Mouse (Mus musculus) 416B (cell line): ENCODE data around the gene Stat1.
A peak's percentile ranks its signal among the peaks of the same experiment; 100 is the strongest.

Experiments used
- DNase-seq: peaks from one replicate; pipeline ENCODE4 v3.0.0; 2011; ENCODE audit warnings: low read depth

The Stat1 gene

DNA sequence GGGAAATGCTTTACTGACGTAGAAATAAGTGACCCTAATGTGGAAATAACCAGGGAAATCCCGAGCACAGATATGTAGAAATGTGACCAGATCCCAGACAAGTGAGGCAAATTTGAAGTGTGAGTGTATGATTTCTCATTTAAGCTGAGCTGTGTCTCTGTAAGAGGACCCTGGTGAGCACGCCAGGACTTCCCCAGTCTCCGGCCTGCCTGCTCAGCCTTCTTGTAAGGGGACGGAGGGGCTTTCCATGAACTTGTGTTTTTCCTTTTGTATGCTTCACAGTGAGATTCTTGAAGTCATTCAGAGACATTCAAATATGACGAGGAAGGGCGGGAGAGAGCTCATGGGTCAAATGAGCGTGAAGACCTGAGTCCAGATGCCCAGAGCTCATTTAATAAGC is 14.0 kb downstream of the Stat1 start:
- DNase-seq, result no peak

DNA sequence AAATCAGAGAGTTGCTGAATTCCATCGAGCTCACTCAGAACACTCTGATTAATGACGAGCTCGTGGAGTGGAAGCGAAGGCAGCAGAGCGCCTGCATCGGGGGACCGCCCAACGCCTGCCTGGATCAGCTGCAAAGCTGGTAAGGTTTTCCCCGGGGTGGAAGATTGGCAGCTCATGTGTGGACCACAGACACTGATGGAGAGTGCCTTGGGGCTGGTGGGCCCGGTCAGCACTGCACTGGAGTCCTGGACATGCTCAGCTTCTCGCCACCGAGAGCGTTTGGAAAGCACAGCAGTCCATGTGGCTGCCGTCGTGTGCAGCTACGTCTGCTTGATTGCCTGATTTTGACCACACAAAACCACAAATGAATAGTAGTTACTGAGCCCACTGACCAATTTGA is 18.1 kb downstream of the Stat1 start:
- no peak for DNase-seq

DNA sequence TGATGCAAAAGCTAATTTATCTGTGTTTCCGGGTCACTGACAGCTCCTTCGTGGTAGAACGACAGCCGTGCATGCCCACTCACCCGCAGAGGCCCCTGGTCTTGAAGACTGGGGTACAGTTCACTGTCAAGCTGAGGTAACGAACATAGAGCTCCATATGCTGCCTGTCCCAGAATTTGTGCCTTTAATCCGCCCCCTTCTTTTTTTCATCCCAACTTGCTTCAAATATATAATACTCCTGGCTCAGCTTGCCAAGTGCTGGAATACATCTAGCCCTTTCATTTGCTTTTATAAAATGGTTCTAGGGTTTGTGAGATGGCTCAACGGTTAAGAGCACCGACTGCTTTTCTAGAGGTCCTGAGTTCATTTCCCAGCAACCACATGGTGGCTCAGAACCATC is 21.3 kb downstream of the Stat1 start:
- no peak for DNase-seq

DNA sequence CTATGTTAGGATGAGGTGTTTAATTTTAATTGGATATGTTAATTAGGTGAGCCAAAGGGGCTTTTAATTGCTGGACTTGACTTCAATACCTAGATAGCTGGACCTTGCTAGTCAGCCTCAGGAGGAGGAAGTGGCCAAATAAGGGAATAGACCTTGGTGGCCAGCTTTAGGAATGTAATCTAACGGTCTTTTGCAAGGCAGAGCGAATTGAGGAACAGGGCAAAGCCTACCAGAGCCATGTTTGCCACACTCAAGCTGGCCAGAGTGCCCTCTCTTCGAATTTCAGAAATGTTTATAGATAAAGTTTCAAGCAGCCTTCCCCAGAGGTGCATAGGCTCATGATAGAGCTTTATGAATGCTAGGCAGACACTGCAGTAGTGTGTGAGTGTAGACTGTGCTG is 22.2 kb downstream of the Stat1 start:
- DNase-seq, result peak; percentile 60

DNA sequence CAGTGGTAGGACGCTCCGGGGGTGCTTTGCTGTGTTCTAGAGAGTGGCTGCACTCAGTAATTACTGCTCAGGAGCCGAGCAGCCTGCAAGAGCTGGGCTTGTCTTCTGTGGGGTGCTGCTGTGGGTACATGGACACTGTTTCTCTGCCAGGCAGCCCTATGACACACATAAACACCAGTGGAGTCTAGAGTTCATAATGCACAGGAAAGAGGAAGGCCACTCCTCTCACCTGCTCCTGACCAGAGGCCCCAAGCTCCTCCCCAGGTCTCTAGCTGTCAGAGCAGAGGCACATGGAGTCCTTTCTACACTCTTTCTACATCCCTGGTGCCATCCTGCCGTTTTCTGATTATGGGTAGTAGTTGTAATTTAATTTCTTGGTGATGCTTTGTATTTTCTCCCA is 22.9 kb downstream of the Stat1 start:
- no peak for DNase-seq

DNA sequence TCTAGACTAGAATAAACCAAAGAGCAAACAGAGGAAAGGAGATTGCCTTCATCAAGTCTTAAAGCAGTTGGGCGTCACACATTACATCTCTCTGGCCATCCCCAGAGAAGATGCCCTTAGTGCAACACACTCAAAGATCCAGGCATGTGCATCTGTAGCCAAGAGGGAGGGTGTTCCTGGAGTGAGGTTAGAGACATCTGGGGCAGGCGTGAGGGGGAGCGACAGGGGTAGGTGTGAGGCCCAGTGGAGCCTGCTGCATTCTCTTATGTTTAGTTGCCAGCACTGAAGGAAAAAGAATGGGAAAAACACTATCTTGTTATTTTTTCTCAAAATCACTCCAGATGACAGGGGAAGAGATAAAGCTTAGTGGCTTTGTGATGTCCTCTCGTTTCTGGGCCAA is 24.0 kb downstream of the Stat1 start:
- DNase-seq, result no peak

DNA sequence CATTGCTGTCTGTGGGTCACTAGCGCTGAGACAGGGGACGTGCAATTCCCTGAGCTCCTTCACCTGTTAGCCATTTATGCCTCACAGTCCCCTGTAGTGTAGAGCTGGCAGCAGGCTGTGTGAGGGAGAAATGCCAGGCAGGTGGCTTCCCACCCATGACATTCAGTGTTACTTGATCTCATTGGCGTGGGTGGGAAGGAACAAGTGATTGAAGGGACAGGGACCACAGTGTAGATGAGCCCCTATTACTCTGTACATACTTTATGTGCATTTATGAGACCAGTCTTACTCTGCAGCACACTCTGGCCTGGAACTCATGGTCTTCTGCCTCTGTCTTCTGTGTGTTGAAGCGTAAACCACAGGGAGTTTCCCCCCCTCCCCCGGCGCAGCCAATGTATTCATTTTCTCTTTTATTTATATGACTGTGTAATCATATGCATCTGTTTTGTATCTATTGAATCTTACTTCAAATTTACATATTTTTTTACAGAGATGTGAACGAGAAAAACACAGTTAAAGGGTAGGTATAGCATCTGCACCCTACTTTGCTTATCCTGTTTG is 24.4 kb downstream of the Stat1 start:
- DNase-seq, result no peak

DNA sequence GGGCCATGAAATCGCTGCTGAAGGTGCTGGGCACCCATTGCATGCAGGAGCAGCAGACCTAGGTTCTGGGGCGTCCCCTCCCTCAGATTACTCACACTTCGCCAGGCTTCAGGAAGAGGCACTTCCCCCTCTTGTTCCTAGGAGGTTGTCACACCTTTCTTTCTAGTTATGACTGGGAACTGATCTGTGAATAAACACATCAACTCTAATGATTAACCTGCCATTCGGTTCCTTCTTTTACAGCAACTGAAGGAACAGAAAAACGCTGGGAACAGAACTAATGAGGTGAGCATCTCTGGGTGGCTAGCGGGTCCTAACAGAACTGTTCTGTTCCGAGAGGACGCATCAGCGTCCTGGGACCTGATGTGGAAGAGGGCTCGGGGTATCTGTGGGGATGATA is 25.7 kb downstream of the Stat1 start:
- no peak for DNase-seq

DNA sequence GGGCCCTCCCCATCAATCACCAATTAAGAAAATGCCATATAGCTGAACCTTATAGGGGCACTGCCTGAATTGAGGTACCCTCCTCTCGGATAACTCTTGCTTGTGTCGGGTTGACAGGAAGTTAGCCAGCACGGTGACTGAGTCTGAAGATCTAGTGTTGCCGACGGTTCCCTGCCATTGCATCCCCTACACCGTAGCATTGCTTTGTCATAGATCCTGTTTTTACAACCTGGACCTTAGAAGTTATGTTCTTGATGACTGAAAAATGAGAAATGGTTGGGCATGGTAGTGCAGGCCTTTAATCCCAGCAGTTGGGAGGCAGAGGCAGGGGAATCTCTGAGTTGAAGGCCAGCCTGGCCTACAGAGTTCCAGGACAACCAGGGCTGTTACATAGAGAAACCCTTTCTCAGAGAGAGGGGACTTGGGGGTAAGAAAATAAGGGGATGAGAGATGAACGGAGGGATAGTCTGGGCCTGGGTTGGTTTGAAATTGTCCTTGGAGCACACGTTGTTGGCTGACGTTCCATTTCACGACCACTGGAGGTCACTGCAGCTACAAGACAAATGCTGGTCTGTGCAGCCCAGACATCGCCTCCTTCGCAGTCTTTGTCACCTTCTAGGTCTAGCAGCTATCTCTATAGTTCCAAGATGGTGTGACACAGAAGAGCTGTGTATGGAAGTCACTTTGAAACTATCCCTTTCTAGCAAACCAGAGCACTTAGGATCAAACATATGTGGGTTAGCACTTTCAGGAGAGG is 27.2 kb downstream of the Stat1 start:
- DNase-seq, result peak; percentile 75

DNA sequence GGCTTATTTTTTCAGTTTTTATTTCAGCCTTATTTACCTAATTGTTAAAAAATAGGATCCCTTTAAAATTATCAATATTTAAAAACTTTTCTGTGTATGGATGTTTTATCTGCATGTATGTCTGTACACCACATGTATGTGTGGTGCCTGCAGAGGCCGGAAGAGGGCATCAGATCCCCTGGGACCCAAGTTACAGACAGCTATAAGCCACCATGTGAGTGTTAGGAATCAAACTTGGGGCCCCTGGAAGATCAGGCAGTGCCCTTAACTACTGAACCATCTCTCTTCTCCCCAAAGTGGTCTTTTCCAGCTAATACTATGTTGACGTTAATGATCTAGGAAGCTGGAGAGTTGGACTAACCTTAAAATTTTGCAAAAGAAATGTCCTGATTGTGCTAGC is 28.2 kb downstream of the Stat1 start:
- no peak for DNase-seq

DNA sequence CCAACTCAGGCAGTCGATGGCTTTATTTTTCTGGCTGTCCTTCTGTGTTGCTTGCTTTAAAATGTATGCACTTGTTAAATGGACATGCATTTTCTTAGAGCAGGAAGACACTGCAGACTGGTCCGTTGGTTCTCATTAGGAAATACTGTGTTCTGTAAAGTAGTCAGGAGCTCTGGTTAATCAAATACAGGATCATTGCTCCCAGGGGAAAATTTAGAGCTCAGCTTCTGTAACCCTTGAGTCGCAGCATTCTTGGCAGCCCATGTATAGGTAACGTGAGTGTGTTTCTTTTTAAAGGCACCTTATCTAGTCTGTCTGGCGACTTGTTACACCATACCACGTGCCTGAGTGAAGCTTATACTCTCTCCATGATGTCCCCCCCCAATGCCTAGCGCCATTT is 28.9 kb downstream of the Stat1 start:
- no peak for DNase-seq

DNA sequence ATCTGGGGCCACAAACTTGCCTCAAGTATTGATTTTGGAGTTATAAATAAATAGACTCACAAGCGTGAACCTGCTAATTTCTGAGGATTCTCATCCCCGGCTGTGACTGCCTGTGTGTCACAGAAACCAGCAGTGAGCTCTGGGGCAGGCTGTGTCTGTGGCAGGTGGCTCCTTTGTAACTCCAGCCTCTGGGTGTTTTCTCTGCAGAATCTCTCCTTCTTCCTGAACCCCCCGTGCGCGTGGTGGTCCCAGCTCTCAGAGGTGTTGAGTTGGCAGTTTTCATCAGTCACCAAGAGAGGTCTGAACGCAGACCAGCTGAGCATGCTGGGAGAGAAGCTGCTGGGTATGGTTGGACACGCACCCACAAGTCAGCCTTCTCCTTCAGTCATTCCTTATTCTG is 29.5 kb downstream of the Stat1 start:
- no peak for DNase-seq

DNA sequence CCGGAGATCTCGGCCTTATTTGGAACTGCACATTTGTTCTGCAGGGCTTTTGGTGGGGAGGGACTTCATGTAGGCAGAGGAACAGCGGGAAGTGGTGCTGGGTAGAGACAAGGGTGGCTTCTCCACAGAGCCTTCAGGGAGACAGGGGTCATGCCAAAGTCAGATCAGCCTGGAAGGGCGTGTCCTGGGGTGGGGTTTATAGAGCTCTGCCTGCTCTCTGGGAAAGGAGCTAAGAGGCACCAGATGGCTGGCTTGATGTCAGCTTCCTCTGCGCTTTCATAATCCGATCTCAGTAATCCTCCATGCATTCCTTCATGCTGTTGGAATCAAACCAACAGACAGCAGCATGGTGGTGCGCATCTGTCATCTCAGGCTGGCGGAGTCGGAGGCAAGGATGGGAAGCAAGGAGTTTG is 30.7 kb downstream of the Stat1 start:
- DNase-seq, result peak; percentile 38

DNA sequence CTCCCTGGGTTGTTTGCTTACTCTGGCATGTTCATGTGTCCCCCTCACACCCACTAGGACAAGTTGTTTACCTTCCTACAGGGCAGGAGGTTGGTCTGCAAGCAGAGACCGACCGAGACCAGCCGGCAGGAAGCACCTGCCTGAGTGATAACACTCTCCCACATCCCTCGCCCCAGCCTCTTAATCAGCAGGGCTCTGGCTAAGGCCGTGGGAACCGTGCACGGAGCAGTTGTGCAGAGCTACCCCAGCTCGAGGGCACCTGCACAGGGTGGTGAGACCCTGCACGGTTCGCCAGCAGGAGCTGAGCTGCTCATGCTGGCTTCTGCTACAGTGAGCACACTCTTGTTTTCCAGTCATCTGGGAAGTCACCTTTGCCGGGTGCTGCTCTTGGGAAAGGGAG is 31.4 kb downstream of the Stat1 start:
- DNase-seq, result peak; percentile 70

DNA sequence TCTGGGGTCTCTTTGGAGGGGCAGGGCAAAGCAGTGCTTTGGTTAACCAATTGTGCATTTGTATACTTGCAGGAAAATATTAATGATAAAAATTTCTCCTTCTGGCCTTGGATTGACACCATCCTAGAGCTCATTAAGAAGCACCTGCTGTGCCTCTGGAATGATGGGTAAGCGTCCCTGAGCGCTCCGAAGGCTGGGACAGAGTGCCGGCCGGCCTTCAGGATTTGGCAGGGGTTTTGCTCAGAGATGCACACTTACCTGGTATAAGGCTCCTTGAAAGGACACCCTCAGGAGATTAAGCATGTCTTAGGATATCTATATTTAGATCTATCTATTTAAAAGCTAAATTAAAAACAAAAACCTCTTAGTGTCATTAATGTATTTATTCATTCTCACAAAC is 31.9 kb downstream of the Stat1 start:
- no peak for DNase-seq

DNA sequence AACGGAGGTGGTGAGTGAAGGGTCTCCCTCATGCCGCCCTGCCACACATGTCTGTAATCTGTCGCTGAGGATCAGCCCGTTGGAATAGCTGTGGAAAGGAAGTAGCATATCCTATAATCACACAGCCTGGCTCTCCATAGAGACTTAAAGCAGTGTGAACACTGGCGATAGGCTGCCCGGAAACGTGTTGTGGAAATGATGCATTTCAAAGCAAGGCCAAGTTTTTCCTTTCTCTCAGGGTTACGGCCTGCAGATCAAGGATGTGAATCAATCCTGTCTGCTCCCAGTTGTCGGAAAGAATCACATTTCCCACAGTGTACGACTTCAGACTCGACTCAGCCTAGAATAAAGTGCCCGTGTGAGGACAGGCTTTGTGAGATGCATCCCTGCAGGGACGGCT is 33.1 kb downstream of the Stat1 start:
- no peak for DNase-seq

DNA sequence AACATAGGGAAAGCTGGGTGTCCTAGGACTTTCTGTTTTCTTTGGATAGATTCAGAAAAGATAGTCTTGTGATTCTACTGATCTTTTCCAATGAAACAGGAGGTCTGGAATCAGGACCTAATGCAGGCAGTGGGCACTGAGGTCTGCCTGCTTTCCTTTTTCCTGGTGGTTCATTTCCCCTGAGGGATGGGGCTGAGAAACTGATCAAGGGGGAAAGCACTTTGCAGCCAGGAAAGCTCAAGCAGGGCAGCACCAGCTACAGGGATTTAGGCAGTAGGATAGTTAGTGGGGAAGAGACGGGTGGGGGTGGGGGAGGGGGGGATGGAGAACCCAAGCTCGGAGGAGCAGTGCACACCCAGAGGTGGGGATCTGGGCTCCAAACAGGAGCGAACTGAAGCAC is 33.7 kb downstream of the Stat1 start:
- DNase-seq, result no peak

DNA sequence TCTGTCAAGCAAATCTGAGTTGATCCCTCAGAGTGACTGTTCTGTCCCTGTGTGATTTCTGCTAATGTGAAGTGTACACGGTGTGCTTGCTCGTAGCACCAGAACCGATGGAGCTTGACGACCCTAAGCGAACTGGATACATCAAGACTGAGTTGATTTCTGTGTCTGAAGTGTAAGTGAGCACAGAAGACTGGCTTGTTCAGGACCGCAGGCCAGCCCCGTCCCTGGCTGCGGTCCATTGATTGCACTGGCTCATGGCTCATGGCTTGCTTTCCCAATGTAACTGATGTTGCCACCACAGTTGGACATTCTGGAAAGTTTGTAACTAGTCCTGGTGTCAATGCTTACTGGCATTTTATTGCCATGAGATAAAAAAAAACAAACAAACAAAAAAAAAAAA is 35.6 kb downstream of the Stat1 start:
- DNase-seq, result no peak

DNA sequence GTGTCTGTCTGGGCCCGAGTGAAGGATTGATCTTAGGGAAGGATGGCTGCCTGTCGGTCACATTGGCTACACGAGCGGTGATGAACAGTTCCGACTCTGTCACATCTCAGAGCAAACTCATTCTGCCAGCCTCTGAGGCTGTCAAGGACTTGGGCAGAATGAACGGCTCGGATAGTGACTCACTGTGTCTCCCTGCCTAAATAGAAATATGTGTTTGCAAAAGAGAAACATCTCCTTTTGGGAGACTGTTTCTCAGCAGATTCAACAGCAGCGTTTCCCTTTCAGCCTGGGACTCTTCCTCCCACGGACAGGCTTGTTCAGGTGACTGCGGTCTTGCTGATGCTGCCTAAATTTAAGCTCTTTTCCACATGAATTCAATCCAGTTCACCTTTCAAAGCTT is 37.1 kb downstream of the Stat1 start:
- no peak for DNase-seq

DNA sequence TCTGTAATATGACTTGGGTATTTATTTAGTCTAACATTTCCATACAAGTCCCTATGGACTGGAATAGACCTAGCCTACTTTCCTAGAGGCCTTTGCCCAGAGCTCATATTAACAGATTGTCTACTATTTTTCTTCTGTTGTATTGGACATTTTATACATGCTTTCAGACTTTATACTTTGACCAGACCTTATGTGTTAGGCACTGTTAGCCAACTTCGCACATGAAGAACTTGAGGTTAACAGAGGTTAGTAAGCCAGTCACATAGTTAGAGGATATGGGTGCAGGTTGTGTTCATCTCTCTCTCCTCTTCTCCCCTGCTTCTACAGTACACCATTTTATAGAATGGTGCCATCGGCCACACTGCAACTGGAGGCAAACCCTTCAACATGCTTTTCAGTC is 38.8 kb downstream of the Stat1 start:
- no peak for DNase-seq

DNA sequence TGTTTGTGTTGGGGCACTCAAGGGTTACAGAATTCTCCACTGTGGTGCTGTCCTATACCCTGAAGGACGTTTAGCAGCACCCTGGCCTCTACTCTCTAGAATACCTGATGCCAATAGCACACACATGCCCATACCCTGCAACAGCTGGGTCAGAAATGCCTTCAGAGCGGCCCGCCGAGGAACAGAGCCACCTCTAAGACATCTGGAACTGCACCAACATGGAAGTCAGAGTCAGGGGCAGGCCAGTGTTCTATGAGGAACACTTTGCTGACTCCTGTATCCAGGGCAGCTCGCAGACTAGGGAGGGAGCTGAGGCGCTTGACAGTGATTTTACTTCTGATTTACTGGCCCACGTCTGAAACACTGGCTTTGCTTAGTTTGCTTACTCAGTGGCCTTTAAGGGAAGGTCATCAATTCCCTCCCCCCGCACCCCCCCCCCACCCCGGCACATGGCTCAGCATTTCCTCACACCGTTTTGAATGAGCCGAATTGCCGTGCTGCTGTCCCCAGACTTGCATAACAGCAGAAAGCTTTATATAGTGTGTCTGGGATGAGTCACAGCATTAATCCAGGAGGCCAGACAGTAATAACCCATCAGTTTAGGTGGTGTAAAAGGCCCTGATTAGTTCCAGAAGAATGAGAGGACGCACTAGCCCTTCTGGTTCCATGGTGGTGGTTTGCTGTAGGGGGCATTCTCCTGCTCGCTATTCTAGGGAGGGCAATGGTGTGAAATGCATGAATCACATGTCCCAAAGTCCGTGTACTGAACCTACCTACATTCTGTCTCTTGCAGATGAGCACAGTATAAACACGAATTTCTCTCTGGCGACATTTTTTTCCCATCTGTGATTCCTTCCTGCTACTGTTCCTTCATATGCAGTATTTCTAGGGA is 39.5 kb downstream of the Stat1 start:
- peak; percentile 60 for DNase-seq

DNA sequence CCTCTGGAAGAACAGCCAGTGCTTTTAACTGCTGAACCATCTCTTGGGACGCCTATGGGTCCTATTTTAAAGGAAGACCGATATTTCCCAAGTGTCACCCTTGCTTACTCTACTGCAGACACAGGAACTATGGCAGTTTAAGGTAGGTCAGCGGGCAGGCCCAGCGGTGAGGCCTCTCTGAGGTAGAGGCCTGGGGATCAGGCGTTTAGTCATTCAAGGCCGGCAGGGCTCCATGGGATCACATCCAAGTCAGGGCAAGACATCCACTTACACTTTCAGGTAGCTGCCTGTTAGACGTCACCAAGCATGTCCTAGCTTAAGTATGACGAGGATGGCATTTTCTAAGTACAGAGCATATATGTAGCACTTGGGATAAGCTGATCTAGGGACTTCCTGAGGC is 41.9 kb downstream of the Stat1 start:
- no peak for DNase-seq
